Mouse (Mus musculus): ENCODE measurements at regions not wholly inside any gene's neighbourhood (a gene's known extent, or its start where the extent isn't known, plus 50 kb on each side); places are given as distances from the start of the nearest gene placed in this dataset.

GRCm38 (mm10) chr4:70844742-70845141, 309.9 kb upstream of the Megf9 start:
- no peak overlapping the region for H3K9ac ChIP-seq
- no peaks in the 10 kb centered on the region for H3K36me3 ChIP-seq
- 44% methylated on average over 1 of the region's 1 CpGs for WGBS
- H3K4me1 ChIP-seq (replicated peaks): no peaks in the 10 kb centered on the region
- no peaks in the 10 kb centered on the region for H3K27me3 ChIP-seq
- H3K4me2 ChIP-seq: no peak overlapping the region
- ATAC-seq (ENCODE audit: low read depth): no peak
- H3K27ac ChIP-seq (replicated peaks): no peak overlapping the region
- no peak overlapping the region for H3K4me3 ChIP-seq
- no peaks in the 10 kb centered on the region for H3K9me3 ChIP-seq

- H3K27ac ChIP-seq (replicated peaks): no peak overlapping the region
- 33% methylated on average over 2 of the region's 2 CpGs for WGBS
- no peaks in the 10 kb centered on the region for H3K9me3 ChIP-seq
- H3K27me3 ChIP-seq: 0 out of 2 replicates have a peak, but pooled peaks cover 7% of the 10 kb centered on the region
- no peak overlapping the region for H3K9ac ChIP-seq
- ATAC-seq (ENCODE audit: low read depth): peak; percentile 82
- no peaks in the 10 kb centered on the region for H3K36me3 ChIP-seq
- H3K4me3 ChIP-seq: no peak overlapping the region
- H3K4me1 ChIP-seq (replicated peaks): 0 out of 2 replicates have a peak, but pooled peaks cover 7% of the 10 kb centered on the region
- H3K4me2 ChIP-seq: no peak overlapping the region
Observed at GRCm38 (mm10) chr4:70810956-70811316, 276.1 kb upstream of the Megf9 start.

GRCm38 (mm10) chr4:70810311-70810955, 275.6 kb upstream of the Megf9 start:
- no peak overlapping the region for H3K27ac ChIP-seq (replicated peaks)
- ATAC-seq (ENCODE audit: low read depth): 0 out of 2 replicates have a peak, but pooled peaks have one; percentile 36
- no peak overlapping the region for H3K4me3 ChIP-seq

GRCm38 (mm10) chr4:70804925-70805342, 270.1 kb upstream of the Megf9 start:
- H3K27ac ChIP-seq (replicated peaks): no peak overlapping the region
- 89% methylated on average over 3 of the region's 3 CpGs for WGBS
- no peaks in the 10 kb centered on the region for H3K9me3 ChIP-seq
- no peaks in the 10 kb centered on the region for H3K27me3 ChIP-seq
- no peak for ATAC-seq (ENCODE audit: low read depth)
- H3K4me1 ChIP-seq (replicated peaks): no peaks in the 10 kb centered on the region
- H3K36me3 ChIP-seq: no peaks in the 10 kb centered on the region
- no peak overlapping the region for H3K4me3 ChIP-seq
- no peak overlapping the region for H3K4me2 ChIP-seq
- H3K9ac ChIP-seq: no peak overlapping the region

More at GRCm38 (mm10) chr4:70810311-70810955, 275.6 kb upstream of the Megf9 start:
- H3K9me3 ChIP-seq: no peaks in the 10 kb centered on the region
- H3K9ac ChIP-seq: no peak overlapping the region
- 0 out of 2 replicates have a peak, but pooled peaks cover 7% of the 10 kb centered on the region for H3K27me3 ChIP-seq
- 0 out of 2 replicates have a peak, but pooled peaks cover 7% of the 10 kb centered on the region for H3K4me1 ChIP-seq (replicated peaks)
- H3K4me2 ChIP-seq: no peak overlapping the region
- no peaks in the 10 kb centered on the region for H3K36me3 ChIP-seq

- no peaks in the 10 kb centered on the region for H3K9me3 ChIP-seq
- 0 out of 2 replicates have a peak, but pooled peaks have one; percentile 43 for ATAC-seq (ENCODE audit: low read depth)
- H3K4me3 ChIP-seq: no peak overlapping the region
- H3K9ac ChIP-seq: no peak overlapping the region
- H3K27ac ChIP-seq (replicated peaks): no peak overlapping the region
- 30% methylated on average over 1 of the region's 1 CpGs for WGBS
- H3K36me3 ChIP-seq: no peaks in the 10 kb centered on the region
- no peak overlapping the region for H3K4me2 ChIP-seq
- no peaks in the 10 kb centered on the region for H3K4me1 ChIP-seq (replicated peaks)
- H3K27me3 ChIP-seq: no peaks in the 10 kb centered on the region
Observed at GRCm38 (mm10) chr4:70798483-70798882, 263.7 kb upstream of the Megf9 start.

GRCm38 (mm10) chr4:70797935-70798334, 263.1 kb upstream of the Megf9 start:
- H3K27ac ChIP-seq (replicated peaks): no peak overlapping the region
- H3K36me3 ChIP-seq: no peaks in the 10 kb centered on the region
- H3K4me2 ChIP-seq: no peak overlapping the region
- ATAC-seq (ENCODE audit: low read depth): 0 out of 2 replicates have a peak, but pooled peaks have one; percentile 63
- no peak overlapping the region for H3K4me3 ChIP-seq
- WGBS: 52% methylated on average over 3 of the region's 3 CpGs
- H3K4me1 ChIP-seq (replicated peaks): no peaks in the 10 kb centered on the region
- H3K9me3 ChIP-seq: no peaks in the 10 kb centered on the region
- no peak overlapping the region for H3K9ac ChIP-seq
- no peaks in the 10 kb centered on the region for H3K27me3 ChIP-seq

GRCm38 (mm10) chr4:70783487-70783886, 248.7 kb upstream of the Megf9 start:
- H3K4me3 ChIP-seq: no peak overlapping the region
- H3K4me1 ChIP-seq (replicated peaks): no peaks in the 10 kb centered on the region
- H3K9me3 ChIP-seq: no peaks in the 10 kb centered on the region
- 52% methylated on average over 2 of the region's 2 CpGs for WGBS
- no peaks in the 10 kb centered on the region for H3K36me3 ChIP-seq
- no peak overlapping the region for H3K4me2 ChIP-seq
- no peak overlapping the region for H3K9ac ChIP-seq
- H3K27ac ChIP-seq (replicated peaks): no peak overlapping the region
- ATAC-seq (ENCODE audit: low read depth): no peak
- H3K27me3 ChIP-seq: no peaks in the 10 kb centered on the region

GRCm38 (mm10) chr4:70781591-70781990, 246.8 kb upstream of the Megf9 start:
- Histone ChIP-seq H3K27ac (replicated peaks) (no peak overlapping the region), H3K9ac (no peak overlapping the region), H3K4me3 (no peak overlapping the region), H3K4me1 (replicated peaks) (no peaks in the 10 kb centered on the region), H3K9me3 (no peaks in the 10 kb centered on the region), H3K4me2 (no peak overlapping the region), H3K36me3 (no peaks in the 10 kb centered on the region), H3K27me3 (no peaks in the 10 kb centered on the region)
- ATAC-seq (ENCODE audit: low read depth): 0 out of 2 replicates have a peak, but pooled peaks have one; percentile 23
- 14% methylated on average over 2 of the region's 2 CpGs for WGBS

- WGBS: 81% methylated on average over 1 of the region's 1 CpGs
Observed at GRCm38 (mm10) chr4:70776273-70776672, 241.5 kb upstream of the Megf9 start.

GRCm38 (mm10) chr4:70743425-70743824, 208.6 kb upstream of the Megf9 start:
- H3K27me3 ChIP-seq: no peaks in the 10 kb centered on the region
- no peaks in the 10 kb centered on the region for H3K9me3 ChIP-seq
- H3K36me3 ChIP-seq: no peaks in the 10 kb centered on the region
- H3K4me2 ChIP-seq: no peak overlapping the region
- H3K9ac ChIP-seq: no peak overlapping the region
- no peak overlapping the region for H3K27ac ChIP-seq (replicated peaks)
- H3K4me1 ChIP-seq (replicated peaks): no peaks in the 10 kb centered on the region
- WGBS: 61% methylated on average over 1 of the region's 1 CpGs
- no peak for ATAC-seq (ENCODE audit: low read depth)
- no peak overlapping the region for H3K4me3 ChIP-seq

More at GRCm38 (mm10) chr4:70776273-70776672, 241.5 kb upstream of the Megf9 start:
- H3K4me1 ChIP-seq (replicated peaks): no peaks in the 10 kb centered on the region
- H3K4me3 ChIP-seq: no peak overlapping the region
- ATAC-seq (ENCODE audit: low read depth): no peak
- H3K27me3 ChIP-seq: no peaks in the 10 kb centered on the region
- no peaks in the 10 kb centered on the region for H3K36me3 ChIP-seq
- H3K27ac ChIP-seq (replicated peaks): no peak overlapping the region
- no peak overlapping the region for H3K4me2 ChIP-seq
- no peaks in the 10 kb centered on the region for H3K9me3 ChIP-seq
- no peak overlapping the region for H3K9ac ChIP-seq

- Histone ChIP-seq H3K4me1 (replicated peaks) (no peaks in the 10 kb centered on the region), H3K9me3 (no peaks in the 10 kb centered on the region), H3K36me3 (no peaks in the 10 kb centered on the region), H3K4me2 (no peak overlapping the region), H3K9ac (no peak overlapping the region), H3K27me3 (no peaks in the 10 kb centered on the region), H3K4me3 (no peak overlapping the region), H3K27ac (replicated peaks) (no peak overlapping the region)
- 73% methylated on average over 1 of the region's 1 CpGs for WGBS
- no peak for ATAC-seq (ENCODE audit: low read depth)
Observed at GRCm38 (mm10) chr4:70742002-70742401, 207.2 kb upstream of the Megf9 start.

GRCm38 (mm10) chr4:70741121-70741520, 206.3 kb upstream of the Megf9 start:
- Histone ChIP-seq H3K9me3 (no peaks in the 10 kb centered on the region), H3K36me3 (no peaks in the 10 kb centered on the region), H3K4me1 (replicated peaks) (no peaks in the 10 kb centered on the region), H3K27ac (replicated peaks) (no peak overlapping the region), H3K4me3 (no peak overlapping the region), H3K4me2 (no peak overlapping the region), H3K9ac (no peak overlapping the region), H3K27me3 (no peaks in the 10 kb centered on the region)
- ATAC-seq (ENCODE audit: low read depth): no peak
- WGBS: 9% methylated on average over 4 of the region's 4 CpGs

GRCm38 (mm10) chr4:70709126-70709689, 174.4 kb upstream of the Megf9 start:
- Histone ChIP-seq H3K36me3 (no peaks in the 10 kb centered on the region), H3K4me2 (no peak overlapping the region), H3K4me1 (replicated peaks) (no peaks in the 10 kb centered on the region), H3K9ac (no peak overlapping the region), H3K27me3 (no peaks in the 10 kb centered on the region), H3K27ac (replicated peaks) (no peak overlapping the region), H3K4me3 (no peak overlapping the region), H3K9me3 (no peaks in the 10 kb centered on the region)
- 52% methylated on average over 2 of the region's 2 CpGs for WGBS
- ATAC-seq (ENCODE audit: low read depth): no peak

All from neural tube, embryonic 13.5 days (tissue).